Mouse (Mus musculus): ENCODE measurements at regions not wholly inside any gene's neighbourhood (a gene's known extent, or its start where the extent isn't known, plus 50 kb on each side); places are given as distances from the start of the nearest gene placed in this dataset.
A peak's percentile ranks its signal among the peaks of the same experiment; 100 is the strongest.

GRCm38 (mm10) chr1:33031991-33032390, 484.9 kb upstream of the Gm5415 start:
- H3K36me3 ChIP-seq (ENCODE audit: poor library complexity, severe bottlenecking): no peaks in the 10 kb centered on the region
- H3K9me3 ChIP-seq (replicated peaks): no peaks in the 10 kb centered on the region
- WGBS: 74% methylated on average over 3 of the region's 3 CpGs
- no peak overlapping the region for H3K27ac ChIP-seq
- H3K27me3 ChIP-seq: no peaks in the 10 kb centered on the region
- H3K4me2 ChIP-seq: no peak overlapping the region
- peaks cover 2% of the 10 kb centered on the region; the same call in 1 of the 2 replicates for H3K4me1 ChIP-seq
- no peak for ATAC-seq
- H3K9ac ChIP-seq: no peak overlapping the region
- H3K4me3 ChIP-seq: no peak overlapping the region

GRCm38 (mm10) chr1:33026683-33027415, 479.8 kb upstream of the Gm5415 start:
- Histone ChIP-seq H3K9me3 (replicated peaks) (no peaks in the 10 kb centered on the region), H3K4me1 (peaks cover 18% of the 10 kb centered on the region), H3K4me2 (no peak overlapping the region), H3K36me3 (ENCODE audit: poor library complexity, severe bottlenecking) (no peaks in the 10 kb centered on the region), H3K9ac (no peak overlapping the region), H3K4me3 (no peak overlapping the region), H3K27me3 (no peaks in the 10 kb centered on the region), H3K27ac (no peak overlapping the region)
- ATAC-seq: peak; percentile 60; the same call in 1 of the 2 replicates
- WGBS: 10% methylated on average over 8 of the region's 8 CpGs

GRCm38 (mm10) chr1:33025379-33025778, 478.3 kb upstream of the Gm5415 start:
- peak; percentile 57; the same call in 1 of the 2 replicates for ATAC-seq
- Histone ChIP-seq H3K4me1 (peaks cover 18% of the 10 kb centered on the region), H3K36me3 (ENCODE audit: poor library complexity, severe bottlenecking) (no peaks in the 10 kb centered on the region), H3K4me3 (no peak overlapping the region), H3K9ac (no peak overlapping the region), H3K27me3 (no peaks in the 10 kb centered on the region), H3K27ac (no peak overlapping the region), H3K9me3 (replicated peaks) (no peaks in the 10 kb centered on the region), H3K4me2 (no peak overlapping the region)
- 11% methylated on average over 7 of the region's 7 CpGs for WGBS

- no peak overlapping the region for H3K4me3 ChIP-seq
- 90% methylated on average over 4 of the region's 4 CpGs for WGBS
- H3K9me3 ChIP-seq (replicated peaks): no peaks in the 10 kb centered on the region
- no peak overlapping the region for H3K4me2 ChIP-seq
- no peaks in the 10 kb centered on the region for H3K36me3 ChIP-seq (ENCODE audit: poor library complexity, severe bottlenecking)
- H3K9ac ChIP-seq: no peak overlapping the region
- peaks cover 18% of the 10 kb centered on the region for H3K4me1 ChIP-seq
- H3K27me3 ChIP-seq: no peaks in the 10 kb centered on the region
- ATAC-seq: no peak
- no peak overlapping the region for H3K27ac ChIP-seq
Measured at GRCm38 (mm10) chr1:33022852-33023251, 475.8 kb upstream of the Gm5415 start.

GRCm38 (mm10) chr1:33003992-33004391, 456.9 kb upstream of the Gm5415 start:
- Histone ChIP-seq H3K4me2 (no peak overlapping the region), H3K4me1 (no peaks in the 10 kb centered on the region), H3K27me3 (no peaks in the 10 kb centered on the region), H3K9me3 (replicated peaks) (no peaks in the 10 kb centered on the region), H3K4me3 (no peak overlapping the region), H3K27ac (no peak overlapping the region), H3K9ac (no peak overlapping the region), H3K36me3 (ENCODE audit: poor library complexity, severe bottlenecking) (no peaks in the 10 kb centered on the region)
- no peak for ATAC-seq
- WGBS: 80% methylated on average over 3 of the region's 3 CpGs

GRCm38 (mm10) chr1:32964957-32965356, 417.9 kb upstream of the Gm5415 start:
- Histone ChIP-seq H3K4me1 (no peaks in the 10 kb centered on the region), H3K27ac (no peak overlapping the region), H3K36me3 (ENCODE audit: poor library complexity, severe bottlenecking) (no peaks in the 10 kb centered on the region), H3K27me3 (no peaks in the 10 kb centered on the region), H3K9me3 (replicated peaks) (no peaks in the 10 kb centered on the region), H3K4me2 (no peak overlapping the region), H3K4me3 (no peak overlapping the region), H3K9ac (no peak overlapping the region)
- no peak; the same call in 1 of the 2 replicates for ATAC-seq
- WGBS: 75% methylated on average over 3 of the region's 3 CpGs

- Histone ChIP-seq H3K9me3 (replicated peaks) (no peaks in the 10 kb centered on the region), H3K27me3 (no peaks in the 10 kb centered on the region), H3K4me1 (no peaks in the 10 kb centered on the region), H3K4me2 (no peak overlapping the region), H3K36me3 (ENCODE audit: poor library complexity, severe bottlenecking) (no peaks in the 10 kb centered on the region), H3K9ac (no peak overlapping the region), H3K27ac (no peak overlapping the region), H3K4me3 (no peak overlapping the region)
- 87% methylated on average over 6 of the region's 6 CpGs for WGBS
- no peak for ATAC-seq
Measured at GRCm38 (mm10) chr1:32959316-32959715, 412.2 kb upstream of the Gm5415 start.

- Histone ChIP-seq H3K4me2 (no peak overlapping the region), H3K27ac (no peak overlapping the region), H3K4me1 (no peaks in the 10 kb centered on the region), H3K9ac (no peak overlapping the region), H3K36me3 (ENCODE audit: poor library complexity, severe bottlenecking) (no peaks in the 10 kb centered on the region), H3K27me3 (no peaks in the 10 kb centered on the region), H3K4me3 (no peak overlapping the region), H3K9me3 (replicated peaks) (no peaks in the 10 kb centered on the region)
- WGBS: 73% methylated on average over 4 of the region's 4 CpGs
- ATAC-seq: no peak
Measured at GRCm38 (mm10) chr1:32946254-32946653, 399.2 kb upstream of the Gm5415 start.

DNA sequence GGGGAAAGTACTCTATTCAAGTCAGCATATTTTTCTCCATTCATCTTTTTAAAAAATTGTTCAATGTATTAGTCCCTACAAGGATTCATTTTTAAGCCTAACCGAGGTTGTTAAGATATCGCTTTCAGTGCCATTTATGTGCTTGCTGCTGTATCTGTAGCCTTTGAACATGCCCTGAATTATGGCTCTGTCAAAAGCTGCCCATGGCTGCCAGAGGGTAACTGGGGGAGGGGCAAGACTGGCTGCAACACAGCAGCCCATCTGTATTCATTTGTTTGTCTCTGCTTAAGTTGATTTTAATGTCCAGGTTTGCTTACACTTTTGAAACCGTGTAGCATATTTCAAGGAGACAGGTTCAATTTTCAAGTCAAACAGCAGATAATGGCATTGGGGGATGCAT, 383.3 kb upstream of the Gm5415 start:
- no peak overlapping the region for H3K9ac ChIP-seq
- no peaks in the 10 kb centered on the region for H3K27me3 ChIP-seq
- no peak overlapping the region for H3K4me2 ChIP-seq
- no peaks in the 10 kb centered on the region for H3K4me1 ChIP-seq
- no peak for ATAC-seq
- H3K9me3 ChIP-seq (replicated peaks): no peaks in the 10 kb centered on the region
- WGBS: 80% methylated on average over 3 of the region's 3 CpGs
- H3K36me3 ChIP-seq (ENCODE audit: poor library complexity, severe bottlenecking): no peaks in the 10 kb centered on the region
- no peak overlapping the region for H3K4me3 ChIP-seq
- no peak overlapping the region for H3K27ac ChIP-seq

DNA sequence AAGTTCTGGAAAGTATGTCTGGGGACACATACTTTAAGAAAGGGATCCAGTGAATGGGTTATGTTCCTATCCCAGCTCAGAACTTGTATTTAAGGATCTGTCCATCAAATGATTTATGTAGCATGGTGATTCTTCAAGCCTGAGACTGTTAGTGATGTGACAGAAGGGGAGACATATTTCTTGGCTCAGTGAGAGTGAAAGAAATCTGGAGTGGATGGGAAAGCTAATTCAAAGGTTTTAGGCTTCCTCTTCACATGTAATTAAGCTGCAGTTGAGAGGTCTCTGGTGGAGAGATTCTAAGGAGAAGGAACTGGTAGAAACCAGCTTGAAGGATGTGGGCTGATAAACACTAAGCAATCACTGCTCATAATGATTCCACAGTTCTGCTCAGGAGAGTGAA, 355.3 kb upstream of the Gm5415 start:
- Histone ChIP-seq H3K9ac (no peak overlapping the region), H3K27ac (no peak overlapping the region), H3K9me3 (replicated peaks) (no peaks in the 10 kb centered on the region), H3K4me1 (no peaks in the 10 kb centered on the region), H3K4me2 (no peak overlapping the region), H3K4me3 (no peak overlapping the region), H3K36me3 (ENCODE audit: poor library complexity, severe bottlenecking) (no peaks in the 10 kb centered on the region), H3K27me3 (no peaks in the 10 kb centered on the region)
- ATAC-seq: no peak

- H3K36me3 ChIP-seq (ENCODE audit: poor library complexity, severe bottlenecking): no peaks in the 10 kb centered on the region
- peak; percentile 51; the same call in 1 of the 2 replicates for ATAC-seq
- no peak overlapping the region for H3K9ac ChIP-seq
- H3K4me1 ChIP-seq: no peaks in the 10 kb centered on the region
- H3K4me2 ChIP-seq: no peak overlapping the region
- no peak overlapping the region for H3K4me3 ChIP-seq
- no peaks in the 10 kb centered on the region for H3K9me3 ChIP-seq (replicated peaks)
- H3K27me3 ChIP-seq: no peaks in the 10 kb centered on the region
- H3K27ac ChIP-seq: no peak overlapping the region
Measured at GRCm38 (mm10) chr1:32887728-32888127, 340.6 kb upstream of the Gm5415 start.

DNA sequence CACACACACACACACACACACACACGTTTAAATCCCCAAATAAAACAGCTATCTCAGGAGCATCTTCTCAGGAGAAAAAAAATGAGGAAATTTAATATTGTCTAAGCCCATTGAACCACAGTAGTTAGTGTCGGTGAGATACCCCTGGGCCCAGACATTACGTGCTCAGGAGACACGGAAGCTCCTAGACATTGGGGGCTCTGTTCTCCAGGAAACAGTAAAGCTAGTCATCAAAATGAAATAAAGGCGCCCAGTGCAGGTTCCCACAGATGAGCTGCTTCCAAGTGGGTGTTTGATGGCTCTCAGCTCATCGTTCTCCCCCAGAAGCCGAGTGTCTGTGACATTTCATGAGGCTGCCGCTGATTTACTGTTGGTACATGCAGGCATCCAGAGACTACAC, 325.8 kb upstream of the Gm5415 start:
- WGBS: 83% methylated on average over 8 of the region's 8 CpGs
- ATAC-seq: no peak

DNA sequence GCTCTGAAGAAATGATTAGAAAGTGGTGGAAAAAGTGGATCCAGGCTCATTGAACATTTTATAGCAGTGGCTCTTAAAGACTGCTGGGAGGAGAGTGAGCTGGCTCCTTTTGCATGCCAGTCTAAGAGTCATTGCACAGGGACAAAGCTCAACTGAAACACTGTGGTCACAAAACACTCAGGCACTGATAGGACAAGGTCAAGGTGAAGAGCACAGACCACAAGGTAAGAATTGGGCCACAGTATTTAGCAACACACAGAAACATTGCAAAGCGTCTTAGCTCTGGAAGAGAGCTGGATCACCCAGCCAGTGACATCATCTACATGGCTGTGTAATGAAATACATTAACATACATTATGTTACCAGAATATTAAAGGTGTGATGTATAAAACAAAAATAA, 319.0 kb upstream of the Gm5415 start:
- H3K9me3 ChIP-seq (replicated peaks): no peaks in the 10 kb centered on the region
- WGBS: 86% methylated on average over 1 of the region's 1 CpGs
- no peaks in the 10 kb centered on the region for H3K4me1 ChIP-seq
- H3K4me2 ChIP-seq: no peak overlapping the region
- no peak overlapping the region for H3K9ac ChIP-seq
- H3K36me3 ChIP-seq (ENCODE audit: poor library complexity, severe bottlenecking): no peaks in the 10 kb centered on the region
- no peak overlapping the region for H3K4me3 ChIP-seq
- no peak for ATAC-seq
- no peak overlapping the region for H3K27ac ChIP-seq
- no peaks in the 10 kb centered on the region for H3K27me3 ChIP-seq

More for the DNA sequence above, 325.8 kb upstream of the Gm5415 start:
- H3K4me2 ChIP-seq: no peak overlapping the region
- H3K9me3 ChIP-seq (replicated peaks): no peaks in the 10 kb centered on the region
- no peak overlapping the region for H3K4me3 ChIP-seq
- no peak overlapping the region for H3K9ac ChIP-seq
- no peaks in the 10 kb centered on the region for H3K27me3 ChIP-seq
- no peak overlapping the region for H3K27ac ChIP-seq
- no peaks in the 10 kb centered on the region for H3K36me3 ChIP-seq (ENCODE audit: poor library complexity, severe bottlenecking)
- H3K4me1 ChIP-seq: no peaks in the 10 kb centered on the region

All from forebrain, embryonic 13.5 days (tissue).